Mouse (Mus musculus) G1E (cell line): ENCODE data around the gene Sept4.

Experiments used
- CTCF ChIP-seq: IDR thresholded peaks from 2 replicates; pipeline ENCODE4 v1.5.1; 2012; ENCODE audit warnings: low read depth, low read length, inconsistent platforms, mixed read lengths
- GATA1 ChIP-seq: IDR thresholded peaks from 2 replicates; pipeline ENCODE4 v1.6.1; 2012; ENCODE audit warnings: borderline replicate concordance, low read length, inconsistent platforms, mixed read lengths

DNA sequence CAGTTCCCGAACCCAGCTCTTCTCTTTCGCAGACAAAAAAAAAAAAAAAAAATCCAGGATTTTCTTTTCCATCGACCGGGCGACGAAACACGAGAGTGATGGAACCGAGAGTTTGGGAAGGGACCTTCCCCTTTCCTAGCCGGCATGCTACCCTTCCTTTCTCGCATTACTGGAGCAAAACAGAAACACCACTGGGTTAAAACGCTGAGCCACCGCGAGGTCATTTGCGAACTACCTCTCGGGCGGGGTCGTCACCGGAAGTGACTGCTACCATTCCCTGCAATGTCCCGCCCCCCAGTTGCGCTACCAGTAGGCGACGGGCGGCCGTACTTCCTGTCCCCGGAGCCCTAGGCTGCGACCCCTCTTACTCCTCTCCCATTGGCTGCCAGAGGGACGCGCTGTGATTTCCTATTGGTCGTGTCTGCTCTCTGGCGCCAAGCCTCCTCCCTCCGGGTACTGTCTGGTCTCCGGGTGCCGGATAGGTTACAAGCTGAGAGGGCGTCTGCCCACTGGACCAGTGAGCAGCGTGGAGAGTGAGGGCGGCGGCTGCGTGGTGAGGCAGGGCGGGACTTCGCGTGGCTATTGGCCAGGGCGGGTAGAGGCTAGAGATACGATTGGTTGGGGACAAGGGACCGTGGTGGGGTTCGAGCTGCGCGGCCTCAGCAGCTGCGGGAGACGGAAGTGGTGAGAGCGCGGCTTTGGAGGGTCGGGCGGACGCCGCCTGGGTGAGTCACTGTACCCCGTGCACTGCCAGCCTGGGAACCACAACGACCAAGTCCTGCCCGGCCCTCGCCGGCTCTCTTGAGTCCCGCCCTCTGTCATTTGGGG is 23.0 kb downstream of the Sept4 start, which contains the start of gene Mtmr4:
- TF ChIP-seq GATA1 (no peak), CTCF (no peak)
